ENCODE assay signal across 8 mouse cellular contexts in the genomic region with DNA sequence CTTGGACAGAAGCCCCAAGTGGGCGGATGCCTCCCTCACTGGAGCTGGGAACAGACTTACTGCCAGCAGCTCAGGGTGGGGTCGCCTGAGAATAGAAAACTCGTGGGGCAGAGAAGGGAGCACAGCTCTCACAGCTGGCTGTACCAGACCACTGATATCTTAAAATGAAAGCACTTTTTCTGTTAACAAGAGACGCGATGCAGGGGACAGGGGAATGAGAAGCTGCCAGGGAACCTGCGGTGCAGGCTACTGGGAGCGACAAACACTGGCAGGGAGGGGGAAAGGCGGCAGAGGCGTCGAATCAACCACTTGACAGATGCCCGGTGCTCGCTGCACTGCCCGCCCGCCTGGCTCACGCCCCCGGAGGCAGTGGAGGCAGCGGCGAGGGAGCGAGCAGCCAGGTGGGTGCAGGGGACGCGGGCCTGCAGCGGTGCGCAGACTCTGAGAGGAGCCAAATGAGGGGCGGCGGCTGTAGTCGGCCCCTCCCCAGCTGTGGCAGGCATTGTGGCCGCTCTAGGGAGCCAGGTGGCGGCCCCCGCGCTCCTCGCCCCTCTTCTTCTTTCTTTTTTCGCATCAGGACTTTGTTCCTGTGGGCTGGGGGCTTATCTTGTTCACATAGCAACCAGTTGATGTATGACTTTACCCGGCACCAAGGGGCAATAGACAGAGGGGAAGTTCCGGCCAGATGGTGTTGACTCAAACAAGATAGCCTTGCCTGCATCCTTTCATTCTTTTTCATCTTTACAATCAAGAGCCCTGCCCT. TPM values are rescaled to one million over a fixed set of nuclear protein-coding genes. Genes with fewer than 3 reads are reported as not detected.
DNase-seq lines count a peak whose midpoint lies in the region; ATAC-seq and TF ChIP-seq lines count a peak whose summit lies in the region.

No protein-coding gene starts in this region.

- H3K27ac ChIP-seq in spleen, adult 2 months (ENCODE audit: insufficient read depth, low read length), result no peak overlapping the region
- H3K27ac ChIP-seq in forebrain, embryonic 13.5 days, result no peak overlapping the region
- no peak overlapping the region for H3K27ac ChIP-seq in hindbrain, embryonic 11.5 days (ENCODE audit: low read depth, low read length)

- no peaks in the 10 kb centered on the region for H3K4me1 ChIP-seq in spleen, adult 2 months (ENCODE audit: control insufficient read depth, insufficient read depth, insufficient read length)
- H3K4me1 ChIP-seq in forebrain, embryonic 13.5 days, result peaks cover 7% of the 10 kb centered on the region; the same call in 1 of the 2 replicates
- H3K4me1 ChIP-seq in hindbrain, embryonic 11.5 days (replicated peaks; ENCODE audit: control insufficient read depth, insufficient read depth, low read length), result no peaks in the 10 kb centered on the region

- H3K9me3 ChIP-seq in forebrain, embryonic 13.5 days (replicated peaks), result no peaks in the 10 kb centered on the region
- no peaks in the 10 kb centered on the region for H3K9me3 ChIP-seq in hindbrain, embryonic 11.5 days (ENCODE audit: control insufficient read depth, low read length)

- no peak for DNase-seq in spleen, adult 2 months (ENCODE audit: low read depth in 1 of 2, low spot score in 2 of 2)
- no peak for DNase-seq in spleen, adult 12 weeks (ENCODE audit: low spot score)
- DNase-seq in hindbrain, embryonic 11.5 days (ENCODE audit: low spot score), result peak; percentile 56
- peak; percentile 11 for DNase-seq in layer of hippocampus, postnatal 36 days
- DNase-seq in lung, postnatal 14 days, result peak; percentile 50
- peak; percentile 46 for DNase-seq in right cerebral cortex, adult 18-20 months
- DNase-seq in cerebellum, adult 9-10 months, result no peak

- no peak for TF ChIP-seq CTCF in spleen, adult 2 months (IDR thresholded peaks at IDR 0.05; ENCODE audit: extremely low read depth, insufficient read depth, insufficient read length, insufficient replicate concordance)

- WGBS in spleen, adult 2 months, result 2% methylated on average over 34 of the region's 34 CpGs
- 2% methylated on average over 34 of the region's 34 CpGs for WGBS in forebrain, embryonic 13.5 days
- WGBS in hindbrain, embryonic 11.5 days, result 2% methylated on average over 31 of the region's 34 CpGs

- no peak for TF ChIP-seq POLR2A in spleen, adult 2 months (IDR thresholded peaks at IDR 0.05; ENCODE audit: low read depth, low read length)

- peak overlapping the region; percentile 87 for H3K4me2 ChIP-seq in forebrain, embryonic 13.5 days
- H3K4me2 ChIP-seq in hindbrain, embryonic 11.5 days (replicated peaks; ENCODE audit: low read depth, low read length), result peak overlapping the region; percentile 88

- peak; percentile 88 for ATAC-seq in forebrain, embryonic 13.5 days
- peak; percentile 90 for ATAC-seq in hindbrain, embryonic 11.5 days (ENCODE audit: low FRiP score)

- no peaks in the 10 kb centered on the region for H3K27me3 ChIP-seq in spleen, adult 2 months (ENCODE audit: control insufficient read depth, insufficient read depth, low read length)
- no peaks in the 10 kb centered on the region for H3K27me3 ChIP-seq in forebrain, embryonic 13.5 days
- H3K27me3 ChIP-seq in hindbrain, embryonic 11.5 days (ENCODE audit: control insufficient read depth, insufficient read depth, low read length), result no peaks in the 10 kb centered on the region

- peak overlapping the region; percentile 68 for H3K9ac ChIP-seq in forebrain, embryonic 13.5 days
- peak overlapping the region; percentile 52 for H3K9ac ChIP-seq in hindbrain, embryonic 11.5 days (ENCODE audit: low read depth, low read length)

- peak overlapping the region; percentile 38 for H3K4me3 ChIP-seq in spleen, adult 2 months (ENCODE audit: extremely low read depth, insufficient read depth, insufficient read length)
- peak overlapping the region; percentile 48 for H3K4me3 ChIP-seq in forebrain, embryonic 13.5 days
- peak overlapping the region; percentile 38 for H3K4me3 ChIP-seq in hindbrain, embryonic 11.5 days (ENCODE audit: low read depth, low read length)

- no peaks in the 10 kb centered on the region for H3K36me3 ChIP-seq in spleen, adult 2 months (ENCODE audit: control insufficient read depth, insufficient read depth, low read length)
- H3K36me3 ChIP-seq in forebrain, embryonic 13.5 days (ENCODE audit: poor library complexity, severe bottlenecking), result no peaks in the 10 kb centered on the region
- no peaks in the 10 kb centered on the region for H3K36me3 ChIP-seq in hindbrain, embryonic 11.5 days (ENCODE audit: control insufficient read depth, insufficient read depth, low read length)

RNA-seq across cellular contexts. Expression of gene Cyp4b1, which starts 9.8 kb away (rescaled TPM):
- polyA plus RNA-seq in spleen, adult 2 months (2012; rRNA removed), result 9.5 and 9.8 TPM in 2 replicates
- 0.24 TPM in 1 of 2 replicates, not detected in the other for polyA plus RNA-seq in forebrain, embryonic 13.5 days (2015; fragmentation: Nextera tagmentation; extraction: Ambion mirVana)
- not detected in 2 replicates for polyA plus RNA-seq in hindbrain, embryonic 11.5 days (2014; fragmentation: Nextera tagmentation; extraction: Ambion mirVana)
- total RNA-seq in layer of hippocampus, postnatal 36 days (2021), result 1 to 10 TPM in 1 of 2 experiments, under 1 TPM in 1; 0.66 to 1.2 TPM

RNA-seq across cellular contexts. Expression of gene Cyp4a32, which starts 56.5 kb away (rescaled TPM):
- not detected in 2 replicates for polyA plus RNA-seq in spleen, adult 2 months (2012; rRNA removed)
- not detected in 2 replicates for polyA plus RNA-seq in forebrain, embryonic 13.5 days (2015; fragmentation: Nextera tagmentation; extraction: Ambion mirVana)
- polyA plus RNA-seq in hindbrain, embryonic 11.5 days (2014; fragmentation: Nextera tagmentation; extraction: Ambion mirVana), result not detected in 2 replicates
- total RNA-seq in layer of hippocampus, postnatal 36 days (2021), result not detected

Comparison
In these comparisons a context has a peak if more than half of its experiments do, and no peak if none do; other contexts are left out.
1. DNase-seq: peak in hindbrain, embryonic 11.5 days (single experiment), layer of hippocampus, postnatal 36 days (2 of 2), lung, postnatal 14 days (single experiment) and right cerebral cortex, adult 18-20 months (single experiment); none in spleen, adult 2 months (0 of 2), spleen, adult 12 weeks (single experiment) and cerebellum, adult 9-10 months (single experiment).
2. Peak in every context shown above with its lines, with median percentiles within 50 percentile points of each other: H3K4me3 ChIP-seq.